Mouse (Mus musculus): Measurements from ENCODE around the gene Cfap97d2.
A peak's percentile ranks its signal among the peaks of the same experiment; 100 is the strongest.

Gene Cfap97d2

DNA sequence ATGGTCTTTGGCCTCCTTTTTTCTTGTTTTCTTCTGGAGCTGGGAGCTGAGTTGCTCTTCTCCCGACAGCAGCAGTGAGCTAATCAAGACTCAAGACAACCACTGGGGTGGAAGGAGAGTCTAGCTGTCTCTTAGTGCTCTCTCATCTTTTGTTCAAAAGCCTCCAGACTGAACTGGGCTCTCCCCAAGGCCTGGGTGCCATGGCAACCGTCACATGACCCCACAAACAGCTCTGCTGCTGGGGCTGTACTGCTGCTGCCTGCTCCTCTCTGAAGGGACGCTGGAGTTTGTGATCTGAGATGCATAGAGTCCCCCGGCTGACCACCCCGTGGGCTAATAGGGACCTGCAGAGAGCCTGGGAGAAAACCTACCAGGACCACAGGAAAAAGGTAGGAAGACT is at the start of gene Cfap97d2:
Cfap97d2 (plus strand) TSS at position 222 of the 400 bp plus-strand sequence.
- DNase-seq (ENCODE audit: low read depth, low spot score), result peak; percentile 81

DNA sequence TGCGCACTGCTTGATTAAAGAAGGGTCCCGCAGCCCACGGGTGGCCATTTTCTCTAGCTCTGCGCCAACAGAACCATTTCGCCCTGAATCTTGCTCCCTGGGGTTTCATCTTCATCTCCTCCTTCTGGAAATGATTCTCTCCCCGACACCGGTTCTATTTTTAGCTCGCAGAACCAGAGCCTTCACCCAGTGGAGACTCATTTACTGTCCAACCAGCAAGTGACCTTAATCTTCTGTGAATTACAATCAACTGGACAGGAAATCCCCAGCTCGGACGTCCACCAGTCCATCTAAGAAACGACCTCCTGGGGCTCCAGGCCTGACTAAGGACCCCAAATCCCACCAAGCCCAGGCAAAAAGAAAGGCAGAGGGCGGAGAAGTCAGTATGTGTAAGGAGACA is 48.2 kb upstream of the Cfap97d2 start:
- DNase-seq (ENCODE audit: low read depth, low spot score), result no peak

DNA sequence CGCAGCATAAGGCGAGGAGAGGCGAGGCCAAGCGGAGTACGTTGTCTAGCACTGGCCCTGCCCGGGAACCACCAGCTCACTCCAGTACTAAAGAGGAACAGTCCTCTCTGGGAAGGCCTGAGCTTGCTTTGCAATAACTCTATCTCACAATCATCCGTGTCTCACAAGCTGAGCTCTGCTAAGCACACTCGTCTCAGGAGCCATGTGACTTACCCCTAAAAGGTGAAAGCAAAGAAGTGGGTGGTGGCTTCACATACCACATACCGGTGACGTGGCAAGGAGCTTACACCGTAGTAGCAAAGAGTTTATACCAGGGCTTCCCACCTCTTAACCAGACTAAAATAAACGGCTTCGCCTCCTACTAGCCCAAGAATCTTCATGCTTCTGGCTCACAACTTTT is 45.4 kb upstream of the Cfap97d2 start:
- peak; percentile 71 for DNase-seq (ENCODE audit: low read depth, low spot score)

DNA sequence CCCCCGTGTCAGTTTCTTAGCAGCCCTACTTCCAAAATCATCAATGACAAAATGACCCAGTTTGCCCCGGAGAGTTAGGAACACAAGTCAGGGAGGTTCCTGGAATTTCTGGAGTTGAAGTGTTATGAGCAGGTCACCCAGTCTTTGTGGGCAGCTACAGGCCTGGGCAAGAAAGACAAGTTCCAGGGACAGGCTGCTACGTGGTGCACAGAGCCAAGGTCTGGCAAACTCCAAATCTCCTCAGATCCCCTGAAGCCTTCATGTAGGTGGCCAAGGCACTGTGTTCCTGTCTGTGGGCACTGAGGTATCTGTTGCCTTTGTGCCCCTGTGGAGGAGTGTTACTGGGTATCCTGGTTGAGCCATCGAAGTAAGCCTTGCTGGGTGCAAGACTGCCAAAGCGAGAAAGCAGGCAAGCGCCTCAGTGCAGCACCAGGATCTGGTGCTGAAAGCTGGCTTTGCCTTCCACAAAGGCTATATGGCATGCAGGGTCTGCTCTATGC is 40.9 kb upstream of the Cfap97d2 start:
- DNase-seq (ENCODE audit: low read depth, low spot score), result no peak

DNA sequence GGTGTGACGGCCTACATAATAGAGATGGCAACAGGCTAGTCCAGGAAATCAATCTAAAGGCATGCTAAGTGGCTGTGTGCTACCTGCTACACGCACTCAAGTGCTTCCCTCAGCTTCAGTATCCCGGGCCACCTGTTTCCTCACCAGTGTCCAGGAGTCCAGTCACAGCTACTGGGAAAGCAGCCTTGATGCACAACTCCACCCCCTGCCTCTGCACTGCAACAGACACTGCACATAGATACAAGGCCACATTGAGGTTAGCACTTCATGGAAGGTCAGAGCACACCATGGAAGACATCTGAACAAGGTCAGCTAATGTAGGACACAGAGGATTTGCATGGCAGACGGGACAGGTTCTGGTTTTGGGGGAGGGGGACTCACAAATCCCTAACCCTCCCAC is 40.2 kb upstream of the Cfap97d2 start:
- no peak for DNase-seq (ENCODE audit: low read depth, low spot score)

DNA sequence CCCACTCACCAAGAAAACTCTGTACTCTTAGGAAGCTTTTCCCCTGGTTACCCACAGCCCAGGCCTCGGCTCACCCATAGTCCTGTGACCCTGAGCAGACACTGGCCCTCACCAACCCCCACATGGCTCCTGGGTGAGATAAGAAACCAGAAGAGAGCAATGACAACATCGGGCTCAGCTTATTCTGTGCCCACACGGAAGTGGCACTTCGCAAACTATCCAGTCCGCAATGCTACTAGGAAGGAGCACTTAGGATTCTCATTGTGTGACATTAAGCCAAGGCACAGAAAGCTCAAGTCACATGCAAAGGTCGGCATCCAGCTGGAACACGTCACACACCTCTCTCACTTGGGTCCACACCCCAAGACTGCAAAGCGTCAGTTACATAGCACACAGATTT is 39.7 kb upstream of the Cfap97d2 start:
- DNase-seq (ENCODE audit: low read depth, low spot score), result no peak

DNA sequence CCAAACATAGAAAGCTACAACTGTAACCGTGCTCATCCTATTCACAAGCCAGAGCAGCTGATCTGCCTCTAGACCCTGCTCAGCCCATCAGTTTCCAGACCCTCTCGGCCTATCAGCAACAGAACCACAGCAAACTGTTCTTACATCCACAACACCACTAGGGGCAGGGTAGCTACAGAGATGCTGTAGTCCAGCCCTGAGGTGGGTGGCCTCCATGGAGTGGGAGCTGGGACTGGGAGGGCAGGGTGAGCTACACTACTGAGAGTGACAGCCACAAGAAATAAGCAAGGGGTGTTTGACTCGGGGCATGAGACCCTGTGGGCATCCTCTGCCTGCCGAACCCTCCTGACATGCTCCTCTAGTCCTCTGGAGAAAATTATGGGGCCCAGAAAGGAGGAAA is 37.8 kb upstream of the Cfap97d2 start:
- DNase-seq (ENCODE audit: low read depth, low spot score), result no peak

DNA sequence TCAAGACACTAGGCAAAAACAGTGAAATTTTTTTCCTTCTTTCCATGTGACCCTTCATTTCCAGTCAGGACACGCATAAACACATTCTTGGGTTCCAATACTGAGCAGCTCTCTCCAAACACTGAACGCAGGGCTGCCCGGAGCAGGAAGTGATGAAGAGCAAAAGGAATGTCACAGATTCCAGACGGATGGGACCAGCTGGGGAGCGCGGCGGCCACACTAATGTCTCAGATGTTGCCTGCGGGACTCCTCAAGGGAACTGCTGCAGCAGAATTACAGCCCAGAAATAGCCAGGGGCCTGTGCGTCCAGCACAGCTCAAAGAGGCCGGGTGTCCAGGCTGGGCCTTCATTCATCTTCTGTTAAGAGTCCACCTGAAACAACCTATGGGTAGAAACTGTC is 37.3 kb upstream of the Cfap97d2 start:
- no peak for DNase-seq (ENCODE audit: low read depth, low spot score)

DNA sequence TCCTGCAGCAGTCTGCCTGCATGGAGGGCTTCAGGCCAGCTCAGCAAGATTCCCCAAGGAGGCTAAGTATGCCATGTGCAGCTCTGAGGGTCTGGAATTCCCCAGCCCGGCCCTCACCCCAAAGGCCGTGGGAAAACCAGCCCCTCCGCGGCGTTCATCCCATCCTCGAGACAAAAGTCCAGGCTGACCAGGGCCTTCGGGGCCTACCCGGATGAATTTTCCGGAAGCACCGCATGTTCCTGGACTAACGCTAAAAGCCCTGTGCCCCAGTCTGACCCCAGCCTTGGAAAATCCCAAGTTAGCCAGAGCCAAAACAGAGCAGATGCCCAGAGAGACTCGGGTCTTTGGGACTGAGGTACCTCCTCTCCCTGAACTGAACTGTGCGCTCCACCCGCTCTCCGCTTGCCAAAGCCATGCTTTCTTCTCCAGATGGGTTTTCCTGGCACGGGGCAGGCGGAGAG is 35.6 kb upstream of the Cfap97d2 start:
- DNase-seq (ENCODE audit: low read depth, low spot score), result no peak

DNA sequence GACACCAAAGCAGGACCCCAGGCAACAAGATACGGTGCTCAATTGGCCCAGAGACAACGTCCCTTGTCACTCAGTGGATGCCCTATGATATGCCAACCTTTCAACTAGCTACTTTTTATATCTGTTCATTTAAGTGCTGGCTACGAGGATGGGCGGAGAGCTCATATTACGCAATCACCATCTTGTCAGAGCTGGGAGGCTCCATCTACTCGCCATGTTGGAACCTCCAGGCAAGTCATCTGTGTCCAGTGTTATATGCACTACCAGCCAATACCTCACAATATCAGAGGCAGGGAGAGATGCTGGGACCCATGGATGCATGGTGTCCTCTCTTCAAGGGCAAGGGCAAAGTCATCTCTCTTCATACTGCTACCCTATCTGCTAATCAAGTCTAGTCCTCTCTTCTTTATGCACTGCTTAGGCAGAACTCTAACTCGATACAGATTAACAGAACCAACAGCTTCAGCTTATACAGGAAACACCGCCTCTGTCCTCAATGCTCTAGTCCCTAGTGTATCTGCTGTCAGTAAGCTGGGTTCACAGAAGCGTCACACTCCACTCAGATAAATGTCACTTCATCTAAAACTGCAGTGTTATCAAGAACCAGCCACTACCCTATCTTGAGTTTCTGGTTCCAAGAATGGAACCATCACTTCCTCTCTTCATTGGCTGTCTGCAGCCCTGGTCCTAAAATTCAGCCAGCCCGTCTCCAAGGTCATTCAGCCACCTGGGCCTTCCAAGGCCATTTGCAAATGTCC is 34.3 kb upstream of the Cfap97d2 start:
- DNase-seq (ENCODE audit: low read depth, low spot score), result no peak

DNA sequence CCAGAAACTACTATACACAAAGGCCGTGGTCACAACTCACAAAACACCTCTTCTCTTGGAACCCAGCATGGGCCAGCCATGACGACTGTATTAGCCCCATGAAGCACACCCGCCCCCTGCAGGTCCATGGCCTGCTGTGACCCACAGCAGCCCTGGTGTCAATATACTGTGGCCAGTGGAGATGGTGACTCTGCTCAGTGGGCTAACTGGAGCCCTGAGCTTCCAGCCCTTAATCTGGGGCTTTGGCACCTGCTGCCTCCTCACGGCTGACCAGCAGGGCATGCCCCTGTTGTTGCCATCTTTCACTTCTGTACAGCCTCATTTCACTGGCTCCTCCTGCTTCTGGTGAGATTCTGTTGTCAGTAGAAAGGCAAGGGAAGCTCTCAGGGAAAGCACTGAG is 32.5 kb upstream of the Cfap97d2 start:
- DNase-seq (ENCODE audit: low read depth, low spot score), result no peak

DNA sequence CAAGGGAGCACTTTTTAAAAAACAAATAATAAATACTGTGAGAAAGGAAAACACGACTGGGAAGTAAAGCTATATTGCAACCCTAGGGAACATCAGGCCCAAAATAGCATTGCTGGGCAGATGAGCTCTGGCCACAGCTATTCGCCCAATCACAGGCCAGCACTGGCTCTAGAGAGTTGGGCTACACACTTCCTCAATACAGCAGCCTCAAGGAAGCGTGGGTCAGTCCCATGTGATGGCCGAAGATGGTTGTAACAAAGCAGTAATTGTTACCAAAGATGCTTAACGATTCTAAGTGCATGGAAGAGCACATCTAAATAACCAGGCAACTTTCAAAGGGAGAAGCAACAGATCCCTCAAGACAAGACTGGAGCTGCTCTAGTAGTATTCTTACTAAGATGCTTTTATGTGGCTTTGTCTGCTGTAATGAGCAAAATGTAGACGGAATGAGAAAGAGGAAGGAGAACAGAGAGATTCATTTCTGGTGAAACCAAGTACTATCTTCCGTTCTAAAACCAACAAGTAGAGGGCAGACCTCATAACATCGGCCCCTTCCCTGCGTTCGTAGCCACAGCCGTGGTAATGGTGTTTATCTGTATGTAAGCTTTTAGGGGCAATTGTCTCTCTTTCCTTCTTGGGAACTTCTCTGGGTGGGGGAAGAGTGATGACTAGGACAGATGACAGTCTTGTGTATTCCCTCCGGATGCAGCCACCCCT is 31.2 kb upstream of the Cfap97d2 start:
- peak; percentile 84 for DNase-seq (ENCODE audit: low read depth, low spot score)

DNA sequence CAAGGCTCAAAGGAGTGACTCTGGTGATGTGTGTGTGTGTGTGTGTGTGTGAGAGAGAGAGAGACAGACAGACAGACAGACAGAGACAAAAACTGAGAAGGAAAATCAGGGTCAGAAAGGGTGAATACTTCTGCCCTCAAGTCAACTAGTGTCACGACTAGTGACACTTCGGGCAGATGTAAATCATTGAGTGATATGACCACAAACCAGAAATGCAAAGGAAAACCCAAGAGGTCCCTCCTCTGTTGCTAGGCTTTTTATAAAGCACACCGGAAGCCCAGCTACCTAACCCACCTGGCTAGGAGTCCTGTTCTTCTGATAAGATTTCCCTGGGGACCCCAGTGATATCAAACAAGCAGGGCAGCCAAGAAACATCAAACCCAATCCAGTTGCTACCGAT is 30.6 kb upstream of the Cfap97d2 start:
- peak; percentile 79 for DNase-seq (ENCODE audit: low read depth, low spot score)

DNA sequence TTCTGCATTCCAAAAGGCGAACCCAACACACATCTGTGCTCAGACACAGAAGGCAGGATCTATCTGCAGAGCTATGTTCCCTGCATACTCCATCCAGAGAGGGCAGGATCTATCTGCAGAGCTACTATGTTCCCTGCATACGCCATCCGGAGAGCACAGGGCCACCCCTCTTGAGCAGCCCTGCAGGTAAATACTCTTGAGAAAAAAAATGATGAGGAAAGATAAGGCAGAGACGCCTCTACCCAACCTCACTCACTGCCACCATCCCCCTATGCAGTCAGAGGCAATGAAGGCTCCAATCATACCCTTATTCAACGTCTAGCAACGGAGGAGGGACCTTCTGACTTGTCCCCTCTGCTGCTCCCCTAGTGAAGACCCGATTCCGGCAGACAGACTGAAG is 30.2 kb upstream of the Cfap97d2 start:
- no peak for DNase-seq (ENCODE audit: low read depth, low spot score)

DNA sequence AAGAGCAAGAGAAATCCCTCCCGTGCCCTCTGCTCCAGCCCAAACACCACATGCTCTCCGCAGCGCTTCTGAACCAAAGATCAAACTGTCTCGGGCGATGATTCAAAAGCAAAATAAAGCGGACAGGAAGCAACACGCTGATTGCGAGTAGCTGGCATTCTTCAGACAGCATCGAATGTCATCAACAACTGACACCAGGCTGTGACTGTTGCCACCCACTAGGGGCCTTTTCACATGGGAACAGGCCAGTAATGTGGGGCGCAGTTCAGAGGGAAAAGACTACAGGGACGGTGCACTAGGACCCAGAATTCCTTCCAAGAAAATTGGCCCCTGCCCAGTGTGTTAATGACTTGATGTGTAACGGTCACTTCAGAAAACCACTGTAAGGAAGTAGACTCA is 29.4 kb upstream of the Cfap97d2 start:
- peak; percentile 82 for DNase-seq (ENCODE audit: low read depth, low spot score)

DNA sequence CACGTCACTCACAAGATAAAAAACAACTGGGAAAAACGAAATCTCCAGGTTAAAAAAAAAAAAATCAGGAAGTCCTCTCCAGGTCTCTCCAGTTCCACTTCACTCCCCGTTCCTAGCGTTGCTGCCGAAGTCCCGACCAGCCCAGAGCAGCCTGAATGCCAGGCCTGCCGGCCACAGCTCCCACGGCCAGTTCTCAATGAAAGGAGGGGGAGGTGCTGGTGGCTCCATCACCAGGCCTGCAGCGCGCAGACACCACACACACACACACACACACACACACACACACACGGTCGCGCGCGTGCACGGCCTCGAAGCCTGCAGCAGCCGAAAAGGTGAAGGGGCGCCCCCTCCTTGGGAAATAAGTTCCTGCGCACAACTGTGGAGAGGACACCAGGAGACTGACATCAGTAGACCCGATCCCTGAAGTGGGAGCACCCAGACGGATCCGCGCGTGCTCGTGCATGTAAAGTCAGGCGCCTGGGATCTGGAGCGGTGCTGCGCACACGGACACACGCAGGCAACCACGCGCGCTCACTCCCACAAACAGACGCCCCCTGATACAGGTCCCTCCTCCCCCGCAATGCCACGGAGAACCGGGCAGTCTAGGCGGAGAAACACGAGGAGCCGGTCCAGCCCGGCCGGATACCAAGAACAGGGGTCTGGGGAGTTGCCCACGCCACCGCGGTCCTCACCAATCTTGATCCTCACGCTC is 28.8 kb upstream of the Cfap97d2 start:
- DNase-seq (ENCODE audit: low read depth, low spot score), result peak; percentile 91

DNA sequence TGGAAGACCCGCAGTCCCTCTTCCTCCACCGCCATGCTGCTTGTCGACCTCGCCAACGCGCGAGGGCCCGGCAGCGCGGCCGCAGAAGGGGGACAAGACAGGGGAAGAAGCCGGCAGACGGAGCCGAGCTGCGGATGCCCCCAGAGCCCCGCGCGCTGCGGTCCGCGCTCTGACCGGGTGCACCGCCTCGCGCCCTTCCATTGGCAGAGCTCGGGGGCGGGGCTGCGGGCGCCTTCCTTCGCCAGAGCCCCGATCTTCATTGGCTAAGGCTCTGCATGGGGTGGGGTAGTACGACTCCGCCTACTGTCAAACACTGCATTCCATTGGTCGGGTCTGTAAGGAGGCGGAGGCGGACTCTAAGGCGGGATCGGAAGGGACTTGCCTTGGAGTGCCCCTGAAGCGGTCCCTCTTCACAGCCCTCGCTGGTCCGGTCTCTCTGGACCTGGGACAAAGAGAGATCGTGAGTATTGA is 28.2 kb upstream of the Cfap97d2 start, which contains the start of gene Rasa3:
Rasa3 (minus strand) TSS at position 191 of the 471 bp plus-strand sequence.
- DNase-seq (ENCODE audit: low read depth, low spot score), result peak; percentile 96

DNA sequence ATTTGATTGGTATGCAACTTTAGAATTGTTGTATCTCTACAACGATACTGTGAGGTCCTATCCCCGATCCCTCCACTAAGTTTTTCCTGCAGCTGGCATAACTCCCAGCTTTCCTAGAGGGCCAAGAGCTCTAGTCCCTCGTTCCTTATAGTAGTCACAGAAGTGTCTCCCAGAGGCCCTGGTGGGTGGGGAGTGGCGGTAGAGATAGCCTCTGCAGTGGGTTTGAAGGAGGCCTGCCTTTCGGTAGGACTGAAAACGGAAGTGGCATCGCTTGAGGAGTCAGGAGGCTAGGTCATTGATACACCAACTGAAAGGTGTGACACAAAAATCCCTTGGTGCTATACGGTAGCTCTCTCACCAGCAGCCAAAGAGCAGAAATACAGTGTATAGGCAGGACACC is 27.5 kb upstream of the Cfap97d2 start:
- DNase-seq (ENCODE audit: low read depth, low spot score), result peak; percentile 58

DNA sequence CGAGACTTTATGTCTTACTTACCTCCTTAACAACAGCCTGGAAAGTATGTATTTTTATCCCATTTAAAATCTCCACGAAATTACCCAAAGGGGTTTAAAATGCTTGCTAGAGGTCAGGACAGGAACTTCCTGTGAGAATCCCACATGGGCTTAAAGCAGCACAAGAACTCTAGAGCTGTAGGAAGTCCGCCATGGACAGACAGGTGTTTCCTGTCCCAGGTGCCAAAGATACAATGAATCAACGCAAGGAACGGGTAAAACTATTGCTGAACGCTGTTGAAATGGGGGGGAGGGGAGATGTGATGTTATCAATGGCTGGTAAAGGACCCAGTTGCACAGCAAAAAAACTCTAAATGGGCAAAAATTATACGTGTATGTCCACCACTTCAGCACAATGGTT is 21.6 kb upstream of the Cfap97d2 start:
- DNase-seq (ENCODE audit: low read depth, low spot score), result peak; percentile 33

DNA sequence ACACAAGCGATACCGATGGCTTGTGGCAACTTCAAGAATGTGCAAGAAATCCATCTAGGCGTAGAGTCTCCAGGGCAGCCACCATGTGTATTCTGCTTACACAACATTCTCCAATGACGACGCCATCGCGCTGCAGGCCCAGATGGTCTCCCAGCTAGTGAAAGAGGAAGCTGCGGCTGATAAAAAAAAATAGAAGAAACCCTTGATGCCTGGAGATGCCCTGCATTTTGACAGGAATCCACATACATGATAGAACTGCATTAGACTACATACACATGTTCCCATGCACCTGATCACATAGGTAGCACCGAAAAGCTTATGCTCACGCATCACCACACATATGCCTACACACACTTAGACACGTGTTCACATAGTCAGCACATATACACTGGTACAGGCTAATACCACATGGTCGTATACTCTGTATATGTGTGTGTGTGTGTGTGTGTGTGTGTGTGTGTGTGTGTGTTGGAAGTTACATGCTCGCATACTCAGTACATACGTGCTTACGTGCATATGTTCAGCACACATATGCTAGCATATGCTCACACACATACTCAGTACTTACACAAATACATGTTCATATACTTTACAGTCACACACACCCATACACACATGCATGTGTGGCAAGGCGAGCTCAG is 19.9 kb upstream of the Cfap97d2 start:
- DNase-seq (ENCODE audit: low read depth, low spot score), result peak; percentile 67

DNA sequence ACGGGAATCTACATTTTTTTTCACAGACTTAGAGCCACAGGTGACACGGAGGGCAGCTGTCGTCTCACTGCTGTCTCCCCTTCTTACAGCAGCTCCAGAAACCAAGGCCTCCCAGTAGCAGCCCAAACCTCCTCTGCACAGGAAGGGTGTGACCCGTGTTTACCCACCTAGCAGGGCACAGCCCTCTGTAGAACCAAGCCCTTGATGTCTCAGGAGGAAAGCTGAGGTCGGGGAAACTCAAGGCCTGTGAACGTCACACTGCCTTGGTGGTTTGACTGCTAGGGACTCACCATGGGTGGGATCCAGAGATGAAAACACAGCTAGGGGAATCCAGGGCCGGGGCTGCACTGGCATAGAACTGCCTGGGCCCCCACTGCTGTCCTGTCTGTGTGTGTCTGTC is 19.3 kb upstream of the Cfap97d2 start:
- DNase-seq (ENCODE audit: low read depth, low spot score), result peak; percentile 92

All from CD4-positive helper T cell, adult 2 months (primary cell).